Mouse (Mus musculus) kidney, postnatal 0 days (tissue): ENCODE measurements at regions not wholly inside any gene's neighbourhood (a gene's known extent, or its start where the extent isn't known, plus 50 kb on each side); places are given as distances from the start of the nearest gene placed in this dataset.

Experiments
- ATAC-seq: fragments of 200-750 bp; cut with Nextera tagmentation; replicated peaks from 2 replicates; pipeline ENCODE4 v1.8.0; 2017; ENCODE audit warnings: low read depth, moderate number of reproducible peaks, moderate TSS enrichment, moderate library complexity; ENCODE audit not compliant: low FRiP score
- DNase-seq: peaks from one replicate; pipeline ENCODE4 v3.0.0-alpha.2; 2016; ENCODE audit warnings: low spot score
- H3K27ac ChIP-seq: fragments of 300-500 bp; sonication (generic); 2 replicates; pipeline ENCODE4 v1.5.1; 2014; ENCODE audit warnings: mild to moderate bottlenecking
- H3K27me3 ChIP-seq: fragments of 300-500 bp; sonication (generic); 2 replicates; pipeline ENCODE4 v1.6.1; 2014; ENCODE audit warnings: low read length, mixed read lengths; ENCODE audit not compliant: insufficient read depth
- H3K36me3 ChIP-seq: fragments of 300-500 bp; sonication (generic); 2 replicates; pipeline ENCODE4 v1.6.1; 2014; ENCODE audit warnings: low read length, mixed read lengths; ENCODE audit not compliant: insufficient read depth
- H3K4me1 ChIP-seq: fragments of 300-500 bp; sonication (generic); replicated peaks from 2 replicates; pipeline ENCODE4 v1.6.1; 2014; ENCODE audit warnings: antibody characterized with exemption, low read length, mixed read lengths; ENCODE audit not compliant: insufficient read depth
- H3K4me2 ChIP-seq: fragments of 300-500 bp; sonication (generic); 2 replicates; pipeline ENCODE4 v1.6.1; 2014; ENCODE audit warnings: mild to moderate bottlenecking, low read length, moderate library complexity, mixed read lengths
- H3K4me3 ChIP-seq: fragments of 300-500 bp; sonication (generic); replicated peaks from 2 replicates; pipeline ENCODE4 v1.5.1; 2014; ENCODE audit warnings: low read depth, low read length
- H3K9ac ChIP-seq: fragments of 300-500 bp; sonication (generic); 2 replicates; pipeline ENCODE4 v1.6.1; 2014; ENCODE audit warnings: low read depth, low read length
- H3K9me3 ChIP-seq: fragments of 300-500 bp; sonication (generic); replicated peaks from 2 replicates; pipeline ENCODE4 v1.6.1; 2016; ENCODE audit warnings: low read length, inconsistent platforms, mixed read lengths
- CTCF ChIP-seq: IDR thresholded peaks from 2 replicates; pipeline ENCODE4 v1.5.1; 2016; ENCODE audit warnings: antibody characterized with exemption, low read depth, mild to moderate bottlenecking, moderate library complexity
- WGBS: fragments of 180-500 bp; shearing (Covaris S2); extraction: QIAGEN DNeasy Blood & Tissue Kit; methylation state at CpG from one replicate; pipeline ENCODE4 v1.1.7; 2014; 5-methylcytosine and 5-hydroxymethylcytosine counted together

DNA sequence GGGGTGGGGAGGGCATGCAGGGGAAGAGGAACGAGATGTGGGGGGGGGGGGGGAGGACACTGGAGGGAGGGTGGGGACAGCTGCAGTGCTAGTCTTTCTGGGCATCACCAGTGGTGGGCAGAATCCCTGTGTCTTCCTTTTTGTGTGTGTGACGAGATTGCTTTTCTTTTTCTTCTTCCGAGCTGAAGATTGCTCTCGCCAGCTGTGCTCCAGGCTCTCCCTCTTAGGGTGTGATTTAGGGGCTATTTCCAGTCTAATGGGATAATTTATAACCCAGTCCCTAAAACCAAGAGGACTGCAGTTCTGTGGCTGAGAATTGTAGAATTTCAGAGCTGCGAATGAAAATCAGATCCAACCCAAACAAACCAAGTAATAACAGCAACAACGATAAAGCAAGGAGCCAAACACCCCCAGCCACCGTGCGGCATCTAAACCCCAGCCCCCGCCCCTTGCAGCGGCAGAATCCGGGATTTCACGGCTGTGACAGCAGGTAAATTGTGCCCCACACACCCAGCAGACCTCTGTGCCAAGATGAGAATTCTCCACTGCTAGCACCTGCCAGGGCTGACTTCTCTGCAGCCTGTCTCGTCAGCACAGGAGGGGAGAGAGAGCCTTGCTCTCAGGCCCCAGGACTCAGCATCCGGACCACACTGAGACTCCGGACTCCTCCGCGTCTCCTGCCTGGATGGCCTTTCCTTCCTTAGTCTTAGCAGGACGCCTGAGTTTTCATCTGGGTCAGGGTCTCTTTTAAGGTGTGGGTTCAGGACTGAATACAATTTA, 104.3 kb downstream of the Rpl14 start:
- H3K27ac ChIP-seq: peak overlapping the region; percentile 71
- ATAC-seq (peak; percentile 40; the same call in 1 of the 2 replicates), DNase-seq (peak; percentile 83)
- H3K9me3 ChIP-seq: no peaks in the 10 kb centered on the region
- no peaks in the 10 kb centered on the region for H3K36me3 ChIP-seq
- 4% methylated on average over 17 of the region's 18 CpGs for WGBS
- no peak for TF ChIP-seq CTCF
- H3K27me3 ChIP-seq: no peaks in the 10 kb centered on the region
- H3K9ac ChIP-seq: 0 out of 2 replicates have a peak overlapping the region, but pooled peaks have one; percentile 37
- peak overlapping the region; percentile 64 for H3K4me2 ChIP-seq
- peak overlapping the region; percentile 27 for H3K4me3 ChIP-seq
- peaks cover 20% of the 10 kb centered on the region for H3K4me1 ChIP-seq

DNA sequence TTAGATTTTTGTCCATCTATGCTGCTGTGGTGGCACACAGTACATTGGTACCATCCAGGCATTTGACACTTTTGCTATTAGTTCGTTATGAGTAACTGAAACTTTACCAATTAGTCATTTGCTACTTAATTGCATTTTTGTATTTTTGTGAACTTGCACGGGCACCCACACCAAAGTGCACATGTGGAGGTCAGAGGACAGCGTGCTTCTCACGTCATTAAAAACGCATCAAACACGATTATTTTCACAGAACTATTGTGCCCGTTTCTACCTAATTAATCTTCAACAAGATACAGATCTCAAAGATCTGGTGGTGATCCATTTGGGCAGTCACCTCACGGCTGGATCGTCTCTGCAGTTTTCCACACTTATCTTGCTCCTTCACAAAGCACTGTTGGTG, 105.1 kb downstream of the Rpl14 start:
- H3K9ac ChIP-seq: no peak overlapping the region

DNA sequence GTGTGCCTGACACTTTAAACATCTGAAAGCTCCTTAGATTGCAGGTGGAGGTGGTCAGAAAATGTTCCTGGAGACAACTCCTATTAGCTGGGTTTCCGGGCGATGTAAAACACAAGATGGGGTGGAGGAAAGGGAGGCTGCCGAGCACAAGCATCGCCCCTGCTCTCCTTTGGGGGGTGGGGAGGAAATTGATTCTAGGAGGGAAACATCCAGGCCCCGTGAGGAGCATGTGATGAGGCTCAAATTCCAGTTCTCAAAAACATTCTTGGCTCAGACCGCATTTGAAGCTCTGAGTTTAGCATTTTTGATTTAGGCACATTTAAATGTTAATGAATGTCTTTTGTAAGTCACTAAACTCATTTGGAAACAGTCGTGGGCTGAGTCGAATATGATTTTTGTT, 105.5 kb downstream of the Rpl14 start:
- peak; percentile 55 for DNase-seq
- no peaks in the 10 kb centered on the region for H3K27me3 ChIP-seq
- peaks cover 20% of the 10 kb centered on the region for H3K4me1 ChIP-seq
- ATAC-seq: no peak
- TF ChIP-seq CTCF: no peak
- WGBS: 30% methylated on average over 8 of the region's 8 CpGs
- H3K9me3 ChIP-seq: no peaks in the 10 kb centered on the region
- H3K4me2 ChIP-seq: 0 out of 2 replicates have a peak overlapping the region, but pooled peaks have one; percentile 64
- H3K9ac ChIP-seq: no peak overlapping the region
- no peak overlapping the region for H3K27ac ChIP-seq
- no peaks in the 10 kb centered on the region for H3K36me3 ChIP-seq
- no peak overlapping the region for H3K4me3 ChIP-seq

More for the DNA sequence above, 105.1 kb downstream of the Rpl14 start:
- Histone ChIP-seq H3K4me1 (peaks cover 20% of the 10 kb centered on the region), H3K9me3 (no peaks in the 10 kb centered on the region), H3K4me2 (peak overlapping the region; percentile 64), H3K27ac (no peak overlapping the region), H3K36me3 (no peaks in the 10 kb centered on the region), H3K27me3 (no peaks in the 10 kb centered on the region), H3K4me3 (no peak overlapping the region)
- no peak for TF ChIP-seq CTCF
- ATAC-seq (no peak), DNase-seq (no peak)
- 15% methylated on average over 9 of the region's 9 CpGs for WGBS

DNA sequence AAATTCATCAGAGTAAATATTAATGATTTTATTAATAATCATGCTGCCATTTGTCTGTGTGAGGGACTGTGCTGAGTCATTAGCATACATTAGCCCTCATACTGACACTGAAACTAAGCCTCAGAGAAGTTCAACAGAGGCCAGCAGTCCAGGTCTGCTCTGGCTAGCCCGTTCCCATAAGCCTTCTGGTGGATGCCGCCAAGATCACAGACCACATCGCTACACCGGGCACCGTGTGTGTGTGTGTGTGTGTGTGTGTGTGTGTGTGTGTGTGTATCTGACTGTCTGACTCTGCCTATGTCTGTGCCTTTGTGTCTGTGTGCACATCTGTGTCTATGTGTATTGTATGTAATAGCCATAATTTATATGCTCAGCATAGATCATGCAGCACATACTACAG, 106.0 kb downstream of the Rpl14 start:
- H3K27me3 ChIP-seq: no peaks in the 10 kb centered on the region
- no peak for ATAC-seq
- no peak for DNase-seq
- H3K27ac ChIP-seq: no peak overlapping the region
- TF ChIP-seq CTCF: no peak
- no peak overlapping the region for H3K4me3 ChIP-seq
- 76% methylated on average over 5 of the region's 5 CpGs for WGBS
- peaks cover 20% of the 10 kb centered on the region for H3K4me1 ChIP-seq
- no peak overlapping the region for H3K9ac ChIP-seq
- H3K4me2 ChIP-seq: no peak overlapping the region
- no peaks in the 10 kb centered on the region for H3K36me3 ChIP-seq
- no peaks in the 10 kb centered on the region for H3K9me3 ChIP-seq

DNA sequence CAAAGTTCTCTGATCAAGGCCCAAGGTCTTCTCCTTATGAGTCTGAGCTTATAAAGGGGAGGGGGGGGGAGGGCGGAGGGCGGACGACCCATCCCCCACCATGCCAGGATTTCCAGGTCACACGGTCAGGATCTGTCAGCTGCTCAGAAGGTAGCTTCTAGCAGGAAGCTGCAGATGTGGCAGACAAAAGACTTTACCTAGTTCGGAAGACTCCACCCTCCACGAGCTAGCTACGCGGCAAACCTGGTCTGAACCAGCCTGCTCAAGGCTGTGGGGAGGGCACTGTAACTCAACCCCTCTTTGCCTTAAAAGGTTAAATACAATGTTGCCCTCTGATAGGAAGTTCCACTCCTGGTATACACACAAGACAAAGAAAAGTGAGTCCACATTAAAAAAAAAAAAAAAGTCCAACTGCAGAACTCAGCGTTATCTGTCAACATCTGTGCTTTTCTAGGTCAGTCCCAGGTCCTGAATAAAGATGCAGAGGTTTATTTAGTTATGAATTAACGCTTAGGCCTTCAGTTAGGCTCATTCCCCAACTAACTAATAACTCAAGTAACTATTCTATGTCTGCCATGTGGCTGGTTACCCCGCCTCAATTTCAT, 108.7 kb downstream of the Rpl14 start:
- peak overlapping the region; percentile 68; the same call in 1 of the 2 replicates for H3K27ac ChIP-seq
- H3K4me3 ChIP-seq: no peak overlapping the region
- no peaks in the 10 kb centered on the region for H3K27me3 ChIP-seq
- H3K9me3 ChIP-seq: no peaks in the 10 kb centered on the region
- peak; percentile 33; the same call in 1 of the 2 replicates for ATAC-seq
- TF ChIP-seq CTCF: no peak
- no peak overlapping the region; the same call in 1 of the 2 replicates for H3K4me2 ChIP-seq
- peaks cover 17% of the 10 kb centered on the region for H3K4me1 ChIP-seq
- H3K36me3 ChIP-seq: no peaks in the 10 kb centered on the region
- H3K9ac ChIP-seq: no peak overlapping the region
- DNase-seq: no peak
- WGBS: 46% methylated on average over 11 of the region's 11 CpGs

DNA sequence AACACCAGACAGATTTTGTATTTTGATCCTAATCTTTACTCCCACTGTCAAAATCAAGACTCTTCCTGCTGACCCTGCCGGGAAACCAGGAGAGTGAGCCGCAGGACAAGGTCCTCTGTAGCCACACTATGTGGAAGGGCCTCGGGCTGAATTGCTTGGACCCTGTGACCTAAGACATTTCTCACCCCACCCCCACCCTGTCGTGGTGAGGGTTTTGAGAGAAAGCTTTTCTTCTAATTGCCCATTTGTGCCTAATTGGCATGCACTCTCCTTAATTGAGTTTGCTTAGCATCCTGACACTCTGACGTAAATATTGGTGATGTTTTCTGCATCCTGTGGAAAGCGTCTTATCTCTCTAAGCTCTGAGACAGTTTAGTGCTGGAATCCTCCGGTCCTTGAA, 110.2 kb downstream of the Rpl14 start:
- H3K27ac ChIP-seq: no peak overlapping the region
- no peak for DNase-seq
- TF ChIP-seq CTCF: no peak
- no peaks in the 10 kb centered on the region for H3K36me3 ChIP-seq
- H3K4me2 ChIP-seq: no peak overlapping the region
- H3K9ac ChIP-seq: no peak overlapping the region
- no peaks in the 10 kb centered on the region for H3K9me3 ChIP-seq
- ATAC-seq: no peak
- no peak overlapping the region for H3K4me3 ChIP-seq
- no peaks in the 10 kb centered on the region for H3K27me3 ChIP-seq
- peaks cover 4% of the 10 kb centered on the region for H3K4me1 ChIP-seq
- WGBS: 40% methylated on average over 7 of the region's 7 CpGs
